Mouse (Mus musculus) thymus, adult 2 months (tissue): ENCODE results near the gene Ak7. TPM values are rescaled to one million over a fixed set of nuclear protein-coding genes. Genes with fewer than 3 reads are reported as not detected.

Experiments used
- DNase-seq: peaks from one replicate; pipeline ENCODE4 v3.0.0; 2021
- H3K27ac ChIP-seq: fragments of 200-500 bp; 2 replicates; pipeline ENCODE4 v1.5.1; 2012; ENCODE audit warnings: low read length, control low read depth; ENCODE audit not compliant: control insufficient read depth, insufficient read depth
- H3K27me3 ChIP-seq: fragments of 200-500 bp; 2 replicates; pipeline ENCODE4 v1.6.1; 2012; ENCODE audit warnings: mild to moderate bottlenecking, low read length, moderate library complexity, mixed read lengths; ENCODE audit not compliant: control insufficient read depth, insufficient read depth
- H3K36me3 ChIP-seq: fragments of 200-500 bp; 2 replicates; pipeline ENCODE4 v1.6.1; 2012; ENCODE audit warnings: mild to moderate bottlenecking, low read length, moderate library complexity; ENCODE audit not compliant: control insufficient read depth, insufficient read depth
- H3K4me1 ChIP-seq: fragments of 200-500 bp; replicated peaks from 2 replicates; pipeline ENCODE4 v1.6.1; 2012; ENCODE audit warnings: low read length; ENCODE audit not compliant: control insufficient read depth, insufficient read depth
- H3K4me3 ChIP-seq: fragments of 200-500 bp; 2 replicates; pipeline ENCODE4 v1.5.1; 2012; ENCODE audit warnings: mild to moderate bottlenecking, low read length, control low read depth, moderate library complexity; ENCODE audit not compliant: control insufficient read depth, insufficient read depth
- CTCF ChIP-seq: fragments of 200-500 bp; IDR thresholded peaks from 2 replicates; pipeline ENCODE4 v1.5.1; 2012; ENCODE audit warnings: mild to moderate bottlenecking, control low read depth, low read length, moderate library complexity, borderline replicate concordance; ENCODE audit not compliant: control insufficient read depth, poor library complexity, insufficient read depth; ENCODE audit errors: extremely low read depth
- POLR2A ChIP-seq: fragments of 200-500 bp; IDR thresholded peaks from 2 replicates; pipeline ENCODE4 v1.6.1; 2012; ENCODE audit warnings: mild to moderate bottlenecking, low read length, control low read depth, moderate library complexity; ENCODE audit not compliant: control insufficient read depth, poor library complexity, insufficient read depth; ENCODE audit errors: extremely low read depth
- WGBS: fragments of 180-500 bp; shearing (Covaris S2); methylation state at CpG from one replicate; pipeline ENCODE4 v1.1.7; 2018; 5-methylcytosine and 5-hydroxymethylcytosine counted together
- polyA plus RNA-seq: library from polyadenylated mRNA; depleted of rRNA; stranded (reverse); fragments of >200 nt; gene quantifications from 2 replicates; pipeline ENCODE4 v1.2.3, GENCODE M21; 2012; rRNA removed

The Ak7 gene
- polyA plus RNA-seq = 0.13 and 0.20 TPM in 2 replicates

DNA sequence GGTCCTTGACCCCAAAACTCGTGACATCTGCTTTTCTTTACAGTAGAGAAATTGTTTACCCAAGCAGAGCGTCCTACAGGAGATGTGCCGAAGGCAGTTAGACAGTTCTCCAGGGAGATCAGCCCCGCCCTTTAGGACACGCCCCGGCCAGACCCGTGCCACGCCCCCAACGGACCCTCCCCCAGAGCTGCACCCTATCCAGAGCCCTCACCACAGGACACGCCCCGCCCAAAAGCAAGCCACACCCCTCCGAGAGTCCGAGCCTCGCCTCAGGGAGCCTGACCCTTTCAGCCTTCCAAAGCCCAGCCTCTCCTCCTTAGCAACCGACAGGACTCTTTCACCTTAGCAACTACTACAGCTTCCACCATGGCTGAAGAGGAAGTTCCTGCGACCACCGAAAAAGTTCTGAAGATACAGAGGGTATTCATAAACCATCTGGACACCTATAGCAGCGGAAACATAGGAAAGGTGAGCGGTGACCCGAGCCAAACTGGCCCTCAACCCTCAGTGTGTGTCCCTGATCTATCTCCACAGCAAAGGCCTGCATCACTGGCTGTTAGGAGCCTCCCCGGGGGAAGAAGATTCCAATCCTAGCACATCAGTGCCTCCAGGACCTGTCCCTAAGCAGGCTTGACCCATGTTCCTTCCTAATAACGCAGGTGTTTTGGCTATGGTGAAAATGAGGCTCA, at the start of gene Ak7:
Gene Ak7, plus strand, starts transcription at position 178 of the 689 bp plus-strand sequence.
- DNase-seq = peak; percentile 46
- Histone ChIP-seq H3K4me3 (no peak within 1 kb of the TSS), H3K36me3 (peaks cover 5% of the 10 kb centered on the region), H3K4me1 (peaks cover 6% of the 10 kb centered on the region; the same call in 1 of the 2 replicates), H3K27me3 (no peaks in the 10 kb centered on the region), H3K27ac (no peak within 1 kb of the TSS)
- WGBS = 20% methylated on average over 22 of the region's 22 CpGs
- TF ChIP-seq POLR2A (no peak), CTCF (no peak)

GRCm38 (mm10) chr12:105676274-105676673, 29.5 kb upstream of the Ak7 start:
- WGBS = 98% methylated on average over 8 of the region's 8 CpGs
- H3K4me1 ChIP-seq = no peaks in the 10 kb centered on the region
- no peak overlapping the region for H3K4me3 ChIP-seq
- no peak for DNase-seq
- H3K27ac ChIP-seq = no peak overlapping the region
- peaks cover 14% of the 10 kb centered on the region for H3K36me3 ChIP-seq
- TF ChIP-seq CTCF = no peak
- no peak for TF ChIP-seq POLR2A
- no peaks in the 10 kb centered on the region for H3K27me3 ChIP-seq

GRCm38 (mm10) chr12:105678211-105678610, 27.6 kb upstream of the Ak7 start:
- DNase-seq = no peak
- 98% methylated on average over 7 of the region's 7 CpGs for WGBS
- TF ChIP-seq CTCF (no peak), POLR2A (no peak)
- Histone ChIP-seq H3K36me3 (peaks cover 12% of the 10 kb centered on the region), H3K27me3 (no peaks in the 10 kb centered on the region), H3K4me3 (no peak overlapping the region), H3K27ac (no peak overlapping the region), H3K4me1 (peaks cover 1% of the 10 kb centered on the region; the same call in 1 of the 2 replicates)

GRCm38 (mm10) chr12:105678762-105679161, 27.0 kb upstream of the Ak7 start:
- Histone ChIP-seq H3K27me3 (no peaks in the 10 kb centered on the region), H3K27ac (no peak overlapping the region), H3K4me1 (peaks cover 2% of the 10 kb centered on the region; the same call in 1 of the 2 replicates), H3K36me3 (peaks cover 7% of the 10 kb centered on the region), H3K4me3 (no peak overlapping the region)
- TF ChIP-seq CTCF (no peak), POLR2A (no peak)
- 40% methylated on average over 3 of the region's 3 CpGs for WGBS
- no peak for DNase-seq

- DNase-seq = peak; percentile 53
- H3K4me1 ChIP-seq = peaks cover 6% of the 10 kb centered on the region
These were observed 21.6 kb upstream of the Ak7 start, which contains the start of gene Gskip for GRCm38 (mm10) chr12:105683933-105684901. Gskip (plus strand) TSS chr12:105684829.

More at GRCm38 (mm10) chr12:105683933-105684901, 21.6 kb upstream of the Ak7 start, which contains the start of gene Gskip:
- Histone ChIP-seq H3K27me3 (no peaks in the 10 kb centered on the region), H3K36me3 (no peaks in the 10 kb centered on the region), H3K4me3 (peak within 1 kb of the TSS; percentile 75), H3K27ac (peak within 1 kb of the TSS; percentile 11)
- no peak for TF ChIP-seq CTCF
- TF ChIP-seq POLR2A = no peak
- under 1% methylated on average over 41 of the region's 41 CpGs for WGBS
